ENCODE assay signal across 8 mouse cellular contexts in the genomic region with DNA sequence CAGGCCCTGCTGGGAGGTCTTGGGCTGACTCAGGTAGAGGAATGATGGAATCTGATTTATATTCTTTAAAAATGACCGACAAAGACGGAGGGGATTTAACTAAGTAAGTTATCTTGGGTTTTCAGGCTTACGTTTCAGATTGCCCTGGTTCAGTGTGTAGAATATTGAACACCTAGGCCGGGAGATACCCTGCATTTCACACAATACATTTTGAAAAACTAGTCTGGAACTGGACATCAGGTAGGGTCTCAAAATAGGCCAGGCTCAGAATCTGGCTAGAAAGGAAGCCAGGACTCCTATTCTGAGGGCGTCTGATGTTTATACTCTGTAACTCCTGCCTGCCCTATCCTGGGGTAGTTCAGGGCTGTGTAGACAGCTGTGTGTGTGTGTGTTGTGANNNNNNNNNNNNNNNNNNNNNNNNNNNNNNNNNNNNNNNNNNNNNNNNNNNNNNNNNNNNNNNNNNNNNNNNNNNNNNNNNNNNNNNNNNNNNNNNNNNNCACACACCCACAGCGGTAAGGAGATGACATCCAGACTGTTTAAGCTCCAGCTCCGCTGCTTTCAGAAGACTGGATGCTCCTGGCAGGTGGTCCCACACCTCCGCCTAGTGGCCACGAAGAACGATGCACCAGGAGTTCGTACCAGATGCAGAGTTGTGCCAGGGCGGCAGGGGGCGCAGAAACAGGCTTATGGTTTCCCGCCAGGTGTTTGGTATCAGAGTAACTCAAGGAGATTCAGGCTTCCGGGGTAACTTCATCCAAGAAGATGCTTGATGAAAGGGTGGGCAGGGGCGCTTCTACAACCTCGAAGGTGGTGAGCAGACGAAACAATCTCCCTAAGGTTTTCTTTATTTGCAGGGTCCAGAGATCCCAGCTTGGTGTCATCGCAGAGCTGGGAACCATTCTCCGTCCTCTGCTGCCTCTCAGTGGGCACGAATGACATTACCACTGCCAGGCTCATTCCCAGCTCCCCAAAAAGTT. TPM values are rescaled to one million over a fixed set of nuclear protein-coding genes. Genes with fewer than 3 reads are reported as not detected.
DNase-seq lines count a peak whose midpoint lies in the region; ATAC-seq lines count a peak whose summit lies in the region.

No protein-coding gene starts in this region.

- peak; percentile 73 to 83 for DNase-seq in CD8-positive naive resting alpha-beta T cell, adult 2 months (ENCODE audit: low read depth in 2 of 2, low spot score in 2 of 2)
- DNase-seq in c-Kit-positive CD71-positive TER-119-negative erythroid progenitor cells, embryonic 14.5 days (ENCODE audit: low read depth): peak; percentile 60
- peak; percentile 94 for DNase-seq in forebrain, embryonic 11.5 days (ENCODE audit: low spot score)
- peak; percentile 83 to 85 for DNase-seq in kidney, postnatal 25 days
- DNase-seq in liver, embryonic 13.5 days: peak; percentile 53
- peak; percentile 95 for DNase-seq in neural tube, embryonic 10.5 days (ENCODE audit: extremely low spot score, low spot score)

- H3K9me3 ChIP-seq in forebrain, embryonic 11.5 days (ENCODE audit: control insufficient read depth, low read length): no peaks in the 10 kb centered on the region
- no peaks in the 10 kb centered on the region for H3K9me3 ChIP-seq in heart, embryonic 15.5 days (replicated peaks)
- H3K9me3 ChIP-seq in liver, embryonic 13.5 days (replicated peaks): no peaks in the 10 kb centered on the region
- H3K9me3 ChIP-seq in stomach, embryonic 15.5 days: no peaks in the 10 kb centered on the region

- H3K9ac ChIP-seq in forebrain, embryonic 11.5 days (ENCODE audit: low read length): no peak overlapping the region
- H3K9ac ChIP-seq in heart, embryonic 15.5 days: no peak overlapping the region
- no peak overlapping the region for H3K9ac ChIP-seq in liver, embryonic 13.5 days
- no peak overlapping the region for H3K9ac ChIP-seq in stomach, embryonic 15.5 days

- no peak overlapping the region for H3K27ac ChIP-seq in forebrain, embryonic 11.5 days (ENCODE audit: low read depth, low read length)
- H3K27ac ChIP-seq in heart, embryonic 15.5 days: no peak overlapping the region
- H3K27ac ChIP-seq in liver, embryonic 13.5 days: no peak overlapping the region
- H3K27ac ChIP-seq in stomach, embryonic 15.5 days: no peak overlapping the region

- no peaks in the 10 kb centered on the region for H3K36me3 ChIP-seq in forebrain, embryonic 11.5 days (ENCODE audit: control insufficient read depth, insufficient read depth, low read length)
- no peaks in the 10 kb centered on the region for H3K36me3 ChIP-seq in heart, embryonic 15.5 days
- no peaks in the 10 kb centered on the region for H3K36me3 ChIP-seq in liver, embryonic 13.5 days
- H3K36me3 ChIP-seq in stomach, embryonic 15.5 days: no peaks in the 10 kb centered on the region

- ATAC-seq in forebrain, embryonic 11.5 days (replicated peaks; ENCODE audit: low FRiP score): peak; percentile 62
- ATAC-seq in heart, embryonic 15.5 days (replicated peaks; ENCODE audit: insufficient number of reproducible peaks, insufficient read depth, low FRiP score, low read depth): no peak; the same call in 1 of the 2 replicates
- 0 out of 2 replicates have a peak, but pooled peaks have one; percentile 41 for ATAC-seq in liver, embryonic 13.5 days (ENCODE audit: low read depth)
- ATAC-seq in stomach, embryonic 15.5 days (ENCODE audit: insufficient read depth, low FRiP score, low read depth): peak; percentile 74

- WGBS in forebrain, embryonic 11.5 days: 12% methylated on average over 20 of the region's 21 CpGs
- WGBS in heart, embryonic 15.5 days: 15% methylated on average over 21 of the region's 21 CpGs
- 11% methylated on average over 20 of the region's 21 CpGs for WGBS in liver, embryonic 13.5 days (ENCODE audit: insufficient replicate concordance)
- WGBS in stomach, embryonic 15.5 days: 10% methylated on average over 20 of the region's 21 CpGs

- peak overlapping the region; percentile 11; the same call in 1 of the 2 replicates for H3K4me3 ChIP-seq in forebrain, embryonic 11.5 days (ENCODE audit: low read depth, low read length)
- peak overlapping the region; percentile 31 for H3K4me3 ChIP-seq in heart, embryonic 15.5 days
- H3K4me3 ChIP-seq in liver, embryonic 13.5 days (replicated peaks): no peak overlapping the region; the same call in 1 of the 2 replicates
- H3K4me3 ChIP-seq in stomach, embryonic 15.5 days (replicated peaks): peak overlapping the region; percentile 30

- H3K4me1 ChIP-seq in forebrain, embryonic 11.5 days (replicated peaks; ENCODE audit: control insufficient read depth, insufficient read depth, low read length): peaks cover 24% of the 10 kb centered on the region
- H3K4me1 ChIP-seq in heart, embryonic 15.5 days (replicated peaks): peaks cover 35% of the 10 kb centered on the region
- peaks cover 27% of the 10 kb centered on the region for H3K4me1 ChIP-seq in liver, embryonic 13.5 days (replicated peaks)
- H3K4me1 ChIP-seq in stomach, embryonic 15.5 days: peaks cover 33% of the 10 kb centered on the region

- H3K4me2 ChIP-seq in forebrain, embryonic 11.5 days (ENCODE audit: low read depth, low read length, severe bottlenecking): peak overlapping the region; percentile 36
- peak overlapping the region; percentile 54 for H3K4me2 ChIP-seq in heart, embryonic 15.5 days
- H3K4me2 ChIP-seq in liver, embryonic 13.5 days: peak overlapping the region; percentile 38
- peak overlapping the region; percentile 51 for H3K4me2 ChIP-seq in stomach, embryonic 15.5 days

- peaks cover 45% of the 10 kb centered on the region for H3K27me3 ChIP-seq in forebrain, embryonic 11.5 days (ENCODE audit: control insufficient read depth, insufficient read depth, low read length)
- peaks cover 47% of the 10 kb centered on the region for H3K27me3 ChIP-seq in heart, embryonic 15.5 days
- peaks cover 50% of the 10 kb centered on the region for H3K27me3 ChIP-seq in liver, embryonic 13.5 days
- peaks cover 31% of the 10 kb centered on the region for H3K27me3 ChIP-seq in stomach, embryonic 15.5 days (replicated peaks)

RNA-seq across cellular contexts. Expression of gene 1700067P10Rik, which starts 11.6 kb away (rescaled TPM):
- not detected in 2 replicates for polyA plus RNA-seq in forebrain, embryonic 11.5 days (2014; fragmentation: Nextera tagmentation; extraction: Ambion mirVana)
- polyA plus RNA-seq in heart, embryonic 15.5 days (2015; fragmentation: Nextera tagmentation; extraction: Ambion mirVana): not detected in 2 replicates
- polyA plus RNA-seq in liver, embryonic 13.5 days (2015; fragmentation: Nextera tagmentation; extraction: Ambion mirVana): not detected in 2 replicates
- not detected in 2 replicates for polyA plus RNA-seq in stomach, embryonic 15.5 days (2015; fragmentation: Nextera tagmentation; extraction: Ambion mirVana)

RNA-seq across cellular contexts. Expression of gene 9830107B12Rik, which starts 45.3 kb away (rescaled TPM):
- not detected in 2 replicates for polyA plus RNA-seq in forebrain, embryonic 11.5 days (2014; fragmentation: Nextera tagmentation; extraction: Ambion mirVana)
- not detected in 2 replicates for polyA plus RNA-seq in heart, embryonic 15.5 days (2015; fragmentation: Nextera tagmentation; extraction: Ambion mirVana)
- polyA plus RNA-seq in liver, embryonic 13.5 days (2015; fragmentation: Nextera tagmentation; extraction: Ambion mirVana): 0.15 and 0.17 TPM in 2 replicates
- 0.19 and 0.27 TPM in 2 replicates for polyA plus RNA-seq in stomach, embryonic 15.5 days (2015; fragmentation: Nextera tagmentation; extraction: Ambion mirVana)
